Mouse (Mus musculus) cortical plate, adult 2 months (tissue): ENCODE measurements around the gene Slc25a35.
"Not testable (repeated sequence)": the region's sequence is repeated elsewhere in the genome, so short reads cannot be mapped to it uniquely, and the experiment has no call there.

Experiments used
- CTCF ChIP-seq: fragments of 200-500 bp; IDR thresholded peaks from 2 replicates; pipeline ENCODE4 v1.5.1; 2011; ENCODE audit warnings: mild to moderate bottlenecking, control low read depth, low read length; ENCODE audit not compliant: insufficient read depth; ENCODE audit errors: extremely low read depth
- POLR2A ChIP-seq: fragments of 200-500 bp; IDR thresholded peaks from 2 replicates; pipeline ENCODE4 v1.6.1; 2011; ENCODE audit warnings: mild to moderate bottlenecking, low read length, control low read depth; ENCODE audit not compliant: insufficient read depth; ENCODE audit errors: extremely low read depth

DNA sequence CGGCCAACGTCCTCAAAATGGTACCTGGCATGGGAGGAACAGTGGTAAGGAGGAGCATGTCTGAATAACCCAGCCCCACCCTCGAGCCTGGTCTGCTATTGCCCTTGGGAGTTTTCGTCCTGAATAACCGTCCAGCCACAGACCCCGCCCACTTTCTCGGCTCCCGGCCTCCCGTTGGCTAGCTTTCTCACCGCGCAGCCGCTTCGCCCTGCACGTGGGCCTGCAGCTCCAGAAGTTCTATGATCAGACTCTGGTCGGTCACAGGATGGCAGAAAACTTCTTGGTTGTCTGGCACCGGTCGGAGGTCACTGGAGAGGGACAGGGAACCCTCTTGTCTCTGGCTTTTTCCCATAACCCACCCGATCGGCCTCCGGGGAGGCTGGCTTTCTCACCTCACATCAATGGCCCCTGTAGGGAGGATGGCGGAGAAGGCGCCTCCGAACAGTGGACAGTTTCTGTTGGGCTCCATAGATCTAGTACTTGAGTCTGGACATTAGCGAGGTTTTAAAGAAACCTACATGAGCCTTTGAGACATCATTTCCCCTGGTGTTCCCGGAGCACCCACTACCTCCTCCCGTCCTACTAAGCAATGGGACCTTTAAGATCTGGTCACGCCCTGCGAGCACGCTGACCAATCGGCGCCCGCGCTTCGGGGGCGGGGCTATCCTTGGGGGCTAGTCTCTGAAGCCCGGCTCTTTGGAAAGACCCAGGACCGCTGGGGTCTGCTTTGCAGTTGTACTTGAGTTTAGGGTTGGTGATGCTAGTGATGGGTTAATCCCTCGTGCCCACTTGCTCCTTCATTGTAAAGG is 5.5 kb downstream of the Slc25a35 start:
- not testable (repeated sequence) for TF ChIP-seq POLR2A, CTCF
